Mouse (Mus musculus): ENCODE results near the gene Prr36. TPM values are rescaled to one million over a fixed set of nuclear protein-coding genes. Genes with fewer than 3 reads are reported as not detected.

Gene Prr36
- polyA plus RNA-seq, 1 experiment from 2014 or later = 7.1 TPM

- 91% methylated on average over 8 of the region's 8 CpGs for WGBS
- H3K4me1 ChIP-seq (ENCODE audit: control insufficient read depth, insufficient read depth, low read length) = no peaks in the 10 kb centered on the region; the same call in 1 of the 2 replicates
- H3K9ac ChIP-seq (ENCODE audit: low read depth, low read length) = no peak overlapping the region
- H3K4me3 ChIP-seq (ENCODE audit: low read length) = no peak overlapping the region
- no peaks in the 10 kb centered on the region for H3K9me3 ChIP-seq (ENCODE audit: control insufficient read depth, low read length)
- H3K36me3 ChIP-seq (ENCODE audit: control insufficient read depth, insufficient read depth, low read length) = peaks cover 63% of the 10 kb centered on the region
- H3K4me2 ChIP-seq (replicated peaks; ENCODE audit: low read depth, low read length) = no peak overlapping the region
- H3K27ac ChIP-seq (ENCODE audit: low read depth, low read length) = no peak overlapping the region
- no peaks in the 10 kb centered on the region for H3K27me3 ChIP-seq (ENCODE audit: control insufficient read depth, insufficient read depth, low read length)
- no peak for ATAC-seq (ENCODE audit: low FRiP score, low TSS enrichment)
Measured at GRCm38 (mm10) chr8:4247241-4247640, 30.0 kb upstream of the Prr36 start.

DNA sequence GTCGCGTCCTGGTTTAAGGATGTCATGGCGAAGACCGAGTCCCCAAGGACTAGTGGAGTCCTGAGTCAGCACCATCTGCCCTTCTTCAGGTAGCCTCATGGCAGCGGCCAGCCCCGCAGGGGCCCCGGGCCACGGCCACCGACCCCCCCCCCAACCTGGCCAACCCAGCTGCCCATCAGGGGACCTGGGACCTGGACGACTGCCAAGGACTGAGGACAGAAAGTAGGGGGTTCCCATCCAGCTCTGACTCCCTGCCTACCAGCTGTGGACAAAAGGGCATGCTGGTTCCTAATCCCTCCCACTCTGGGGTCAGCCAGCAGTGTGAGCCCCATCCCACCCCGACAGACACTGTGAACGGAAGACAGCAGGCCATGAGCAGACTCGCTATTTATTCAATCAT is 28.5 kb upstream of the Prr36 start:
- ATAC-seq (ENCODE audit: low FRiP score, low TSS enrichment) = no peak
- Histone ChIP-seq H3K4me2 (replicated peaks; ENCODE audit: low read depth, low read length) (no peak overlapping the region), H3K4me1 (ENCODE audit: control insufficient read depth, insufficient read depth, low read length) (no peaks in the 10 kb centered on the region; the same call in 1 of the 2 replicates), H3K4me3 (ENCODE audit: low read length) (no peak overlapping the region), H3K9me3 (ENCODE audit: control insufficient read depth, low read length) (no peaks in the 10 kb centered on the region), H3K27ac (ENCODE audit: low read depth, low read length) (no peak overlapping the region), H3K27me3 (ENCODE audit: control insufficient read depth, insufficient read depth, low read length) (no peaks in the 10 kb centered on the region), H3K36me3 (ENCODE audit: control insufficient read depth, insufficient read depth, low read length) (peaks cover 77% of the 10 kb centered on the region), H3K9ac (ENCODE audit: low read depth, low read length) (no peak overlapping the region)
- WGBS = 85% methylated on average over 13 of the region's 13 CpGs

DNA sequence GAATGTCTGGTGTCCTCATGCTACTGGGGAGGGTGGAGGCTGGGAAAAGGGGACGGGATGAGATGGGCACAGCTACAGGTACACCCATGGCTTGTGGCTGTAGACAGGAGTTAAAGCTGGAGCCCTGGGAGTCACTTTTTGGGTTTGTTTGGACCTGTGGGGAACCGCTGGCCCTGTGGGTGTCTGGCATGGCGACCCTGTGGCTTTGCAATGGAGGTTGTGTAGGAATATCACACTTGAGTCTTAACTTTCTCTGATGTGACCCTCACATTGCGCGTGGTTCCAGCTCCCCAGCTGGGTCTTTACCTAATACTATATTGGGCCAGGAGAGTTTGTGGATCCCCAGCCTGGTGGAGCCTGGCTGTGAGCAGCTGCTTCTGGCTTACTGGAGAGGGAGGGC is 27.8 kb upstream of the Prr36 start:
- Histone ChIP-seq H3K4me3 (ENCODE audit: low read length) (no peak overlapping the region), H3K9ac (ENCODE audit: low read depth, low read length) (no peak overlapping the region), H3K4me2 (replicated peaks; ENCODE audit: low read depth, low read length) (no peak overlapping the region), H3K36me3 (ENCODE audit: control insufficient read depth, insufficient read depth, low read length) (peaks cover 77% of the 10 kb centered on the region), H3K4me1 (ENCODE audit: control insufficient read depth, insufficient read depth, low read length) (peaks cover 3% of the 10 kb centered on the region), H3K9me3 (ENCODE audit: control insufficient read depth, low read length) (no peaks in the 10 kb centered on the region), H3K27me3 (ENCODE audit: control insufficient read depth, insufficient read depth, low read length) (no peaks in the 10 kb centered on the region), H3K27ac (ENCODE audit: low read depth, low read length) (no peak overlapping the region)
- 93% methylated on average over 5 of the region's 5 CpGs for WGBS
- ATAC-seq (ENCODE audit: low FRiP score, low TSS enrichment) = no peak

DNA sequence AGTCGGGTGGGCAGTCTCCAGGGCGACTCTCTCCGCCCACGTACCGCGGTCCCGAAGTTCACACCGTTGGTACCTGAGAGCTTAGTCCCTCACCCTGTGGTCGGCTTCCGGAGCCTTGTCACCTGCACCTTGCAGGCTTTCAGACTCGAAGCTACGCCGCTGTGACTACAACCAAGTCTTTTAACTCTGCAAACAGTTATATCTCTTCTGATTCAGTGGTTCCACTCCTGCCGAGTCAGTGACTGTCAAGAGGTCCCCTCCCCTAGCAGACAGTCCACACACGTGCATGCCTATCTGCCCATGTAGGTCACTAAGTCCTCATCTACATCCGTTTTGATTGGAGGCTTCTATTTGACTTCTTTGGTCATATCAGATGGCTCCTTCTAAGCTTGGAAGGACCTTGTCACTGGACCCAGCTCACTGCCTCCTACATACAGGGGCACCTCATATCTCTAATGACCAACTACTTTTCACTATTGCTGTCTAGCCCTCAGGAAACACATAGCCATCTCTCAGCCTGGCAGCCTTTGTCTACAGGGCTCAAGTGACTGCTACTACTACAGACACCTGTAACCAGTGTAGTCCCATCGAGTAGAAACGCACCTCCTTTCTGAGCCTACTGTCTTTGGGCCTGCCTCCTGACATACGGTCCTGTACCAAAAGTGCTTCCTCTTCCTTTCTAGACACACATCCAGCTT is 22.1 kb upstream of the Prr36 start:
- Histone ChIP-seq H3K4me1 (ENCODE audit: control insufficient read depth, insufficient read depth, low read length) (peaks cover 11% of the 10 kb centered on the region), H3K27ac (ENCODE audit: low read depth, low read length) (peak overlapping the region; percentile 86), H3K27me3 (ENCODE audit: control insufficient read depth, insufficient read depth, low read length) (no peaks in the 10 kb centered on the region), H3K4me3 (ENCODE audit: low read length) (peak overlapping the region; percentile 83), H3K36me3 (ENCODE audit: control insufficient read depth, insufficient read depth, low read length) (peaks cover 35% of the 10 kb centered on the region), H3K9ac (ENCODE audit: low read depth, low read length) (peak overlapping the region; percentile 81), H3K4me2 (replicated peaks; ENCODE audit: low read depth, low read length) (peak overlapping the region; percentile 77), H3K9me3 (ENCODE audit: control insufficient read depth, low read length) (no peaks in the 10 kb centered on the region)
- 11% methylated on average over 19 of the region's 19 CpGs for WGBS
- ATAC-seq (ENCODE audit: low FRiP score, low TSS enrichment) = peak; percentile 5; the same call in 1 of the 2 replicates

DNA sequence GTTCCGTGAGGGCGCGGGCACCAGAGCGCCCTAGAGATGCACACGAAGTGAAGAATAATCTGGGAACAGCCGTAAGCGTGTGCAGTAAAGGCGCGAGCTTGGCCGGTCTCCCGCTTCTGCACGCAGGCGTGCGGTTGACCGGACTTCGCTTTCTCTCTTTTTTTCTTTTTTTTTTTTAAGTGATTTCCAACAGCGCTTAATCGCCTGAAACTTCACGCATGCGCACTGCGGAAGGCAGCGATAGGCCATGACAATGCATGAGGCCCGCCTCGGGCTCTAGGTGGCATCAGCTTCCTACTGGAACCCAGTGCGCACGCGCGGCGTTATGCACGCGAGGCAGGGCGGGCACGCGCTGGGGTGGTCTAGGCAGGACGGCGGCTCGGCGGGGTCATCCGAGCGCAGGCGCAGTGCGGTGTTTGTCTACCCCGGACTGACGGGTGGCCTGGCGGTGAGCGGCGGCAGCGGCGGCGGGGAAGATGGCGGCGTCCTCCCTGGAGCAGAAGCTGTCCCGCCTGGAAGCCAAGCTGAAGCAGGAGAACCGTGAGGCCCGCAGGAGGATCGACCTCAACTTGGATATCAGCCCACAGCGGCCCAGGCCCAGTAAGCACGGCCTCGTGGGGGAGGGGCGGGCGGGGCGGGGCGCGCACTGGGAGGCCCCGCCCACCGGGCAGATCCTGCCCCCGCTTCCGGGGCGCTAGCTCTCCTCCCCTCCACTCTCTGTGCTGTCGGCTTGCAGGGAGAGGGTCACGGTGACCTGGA is 21.4 kb upstream of the Prr36 start, which contains the start of the genes Map2k7 and Gm49320:
TSS of gene Map2k7 (plus strand) at position 307 of the 759 bp plus-strand sequence.
TSS of gene Gm49320 (plus strand) at position 432 of the 759 bp plus-strand sequence.
- Histone ChIP-seq H3K27me3 (ENCODE audit: control insufficient read depth, insufficient read depth, low read length) (no peaks in the 10 kb centered on the region), H3K36me3 (ENCODE audit: control insufficient read depth, insufficient read depth, low read length) (peaks cover 27% of the 10 kb centered on the region), H3K9ac (ENCODE audit: low read depth, low read length) (peak within 1 kb of the TSS; percentile 81), H3K4me1 (ENCODE audit: control insufficient read depth, insufficient read depth, low read length) (peaks cover 11% of the 10 kb centered on the region), H3K9me3 (ENCODE audit: control insufficient read depth, low read length) (no peaks in the 10 kb centered on the region), H3K27ac (ENCODE audit: low read depth, low read length) (peak within 1 kb of the TSS; percentile 93), H3K4me3 (ENCODE audit: low read length) (peak within 1 kb of the TSS; percentile 83), H3K4me2 (replicated peaks; ENCODE audit: low read depth, low read length) (peak within 1 kb of the TSS; percentile 77)
- WGBS = under 1% methylated on average over 61 of the region's 71 CpGs
- peak; percentile 96 for ATAC-seq (ENCODE audit: low FRiP score, low TSS enrichment)

GRCm38 (mm10) chr8:4237814-4238433 is 20.7 kb upstream of the Prr36 start:
- Histone ChIP-seq H3K36me3 (ENCODE audit: control insufficient read depth, insufficient read depth, low read length) (peaks cover 21% of the 10 kb centered on the region), H3K27me3 (ENCODE audit: control insufficient read depth, insufficient read depth, low read length) (no peaks in the 10 kb centered on the region), H3K9me3 (ENCODE audit: control insufficient read depth, low read length) (no peaks in the 10 kb centered on the region), H3K9ac (ENCODE audit: low read depth, low read length) (peak overlapping the region; percentile 65), H3K4me1 (ENCODE audit: control insufficient read depth, insufficient read depth, low read length) (peaks cover 11% of the 10 kb centered on the region), H3K27ac (ENCODE audit: low read depth, low read length) (peak overlapping the region; percentile 93), H3K4me3 (ENCODE audit: low read length) (peak overlapping the region; percentile 83), H3K4me2 (replicated peaks; ENCODE audit: low read depth, low read length) (peak overlapping the region; percentile 53)
- WGBS = 23% methylated on average over 15 of the region's 15 CpGs
- ATAC-seq (ENCODE audit: low FRiP score, low TSS enrichment) = no peak; the same call in none of the 2 replicates

GRCm38 (mm10) chr8:4230612-4231351 is 13.5 kb upstream of the Prr36 start:
- H3K4me2 ChIP-seq (replicated peaks; ENCODE audit: low read depth, low read length) = no peak overlapping the region
- no peak overlapping the region for H3K4me3 ChIP-seq (ENCODE audit: low read length)
- WGBS = 53% methylated on average over 10 of the region's 10 CpGs
- no peak overlapping the region for H3K27ac ChIP-seq (ENCODE audit: low read depth, low read length)
- 0 out of 2 replicates have a peak, but pooled peaks cover 3% of the 10 kb centered on the region for H3K4me1 ChIP-seq (ENCODE audit: control insufficient read depth, insufficient read depth, low read length)
- no peak overlapping the region for H3K9ac ChIP-seq (ENCODE audit: low read depth, low read length)
- no peaks in the 10 kb centered on the region for H3K9me3 ChIP-seq (ENCODE audit: control insufficient read depth, low read length)
- no peaks in the 10 kb centered on the region; the same call in none of the 2 replicates for H3K27me3 ChIP-seq (ENCODE audit: control insufficient read depth, insufficient read depth, low read length)
- H3K36me3 ChIP-seq (ENCODE audit: control insufficient read depth, insufficient read depth, low read length) = no peaks in the 10 kb centered on the region
- ATAC-seq (ENCODE audit: low FRiP score, low TSS enrichment) = no peak

DNA sequence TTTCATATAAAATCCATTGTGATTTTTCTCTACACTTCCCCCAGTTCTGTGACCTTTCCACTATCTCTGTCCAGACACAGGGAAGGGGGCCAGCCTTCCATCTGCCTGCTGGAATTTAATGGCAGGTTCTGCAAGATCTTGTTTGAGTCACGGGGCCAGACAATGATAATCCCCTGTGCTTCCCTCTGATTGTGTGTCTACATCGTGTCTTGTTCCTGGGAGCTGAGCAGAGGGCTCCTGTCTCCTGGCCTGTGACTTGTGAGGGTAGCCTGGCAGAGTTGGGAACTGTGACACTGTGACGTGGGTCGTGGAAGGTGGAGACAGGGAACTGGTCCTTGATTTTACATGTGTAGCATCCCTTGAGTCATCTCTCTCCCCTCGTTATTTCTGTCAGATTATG is 12.5 kb upstream of the Prr36 start:
- Histone ChIP-seq H3K9ac (ENCODE audit: low read depth, low read length) (no peak overlapping the region), H3K4me3 (ENCODE audit: low read length) (no peak overlapping the region), H3K4me2 (replicated peaks; ENCODE audit: low read depth, low read length) (no peak overlapping the region), H3K4me1 (ENCODE audit: control insufficient read depth, insufficient read depth, low read length) (0 out of 2 replicates have a peak, but pooled peaks cover 3% of the 10 kb centered on the region), H3K27ac (ENCODE audit: low read depth, low read length) (no peak overlapping the region), H3K27me3 (ENCODE audit: control insufficient read depth, insufficient read depth, low read length) (no peaks in the 10 kb centered on the region; the same call in none of the 2 replicates), H3K9me3 (ENCODE audit: control insufficient read depth, low read length) (no peaks in the 10 kb centered on the region), H3K36me3 (ENCODE audit: control insufficient read depth, insufficient read depth, low read length) (no peaks in the 10 kb centered on the region)
- 78% methylated on average over 5 of the region's 5 CpGs for WGBS
- no peak for ATAC-seq (ENCODE audit: low FRiP score, low TSS enrichment)
